Mouse (Mus musculus) cortical plate, adult 2 months (tissue): Measurements from ENCODE around the gene Fkrp.

Experiments used
- CTCF ChIP-seq: fragments of 200-500 bp; IDR thresholded peaks from 2 replicates; pipeline ENCODE4 v1.5.1; 2011; ENCODE audit warnings: mild to moderate bottlenecking, control low read depth, low read length; ENCODE audit not compliant: insufficient read depth; ENCODE audit errors: extremely low read depth
- POLR2A ChIP-seq: fragments of 200-500 bp; IDR thresholded peaks from 2 replicates; pipeline ENCODE4 v1.6.1; 2011; ENCODE audit warnings: mild to moderate bottlenecking, low read length, control low read depth; ENCODE audit not compliant: insufficient read depth; ENCODE audit errors: extremely low read depth

GRCm38 (mm10) chr7:16821669-16822101 is 5.2 kb upstream of the Fkrp start:
- TF ChIP-seq POLR2A (peak; percentile 47; the same call in 1 of the 2 replicates), CTCF (no peak)
